Mouse (Mus musculus) heart, embryonic 10.5 days (tissue): Measurements from ENCODE around the gene Cdk7. TPM values are rescaled to one million over a fixed set of nuclear protein-coding genes. Genes with fewer than 3 reads are reported as not detected.
"Not testable (repeated sequence)": the region's sequence is repeated elsewhere in the genome, so short reads cannot be mapped to it uniquely, and the experiment has no call there.

Source experiments
- DNase-seq: peaks from one replicate; pipeline ENCODE4 v3.0.0-alpha.2; 2017; ENCODE audit warnings: low spot score
- H3K27ac ChIP-seq: fragments of 300-500 bp; sonication (generic); 2 replicates; pipeline ENCODE4 v1.5.1; 2016; ENCODE audit warnings: mild to moderate bottlenecking
- H3K27me3 ChIP-seq: fragments of 300-500 bp; sonication (generic); 2 replicates; pipeline ENCODE4 v1.6.1; 2016; ENCODE audit warnings: mild to moderate bottlenecking; ENCODE audit not compliant: poor library complexity, insufficient read depth, severe bottlenecking
- H3K36me3 ChIP-seq: fragments of 300-500 bp; sonication (generic); 2 replicates; pipeline ENCODE4 v1.6.1; 2016; ENCODE audit warnings: mild to moderate bottlenecking, moderate library complexity
- H3K4me1 ChIP-seq: fragments of 300-500 bp; sonication (generic); 2 replicates; pipeline ENCODE4 v1.6.1; 2016; ENCODE audit warnings: mild to moderate bottlenecking
- H3K4me3 ChIP-seq: fragments of 300-500 bp; sonication (generic); 2 replicates; pipeline ENCODE4 v1.5.1; 2016; ENCODE audit warnings: mild to moderate bottlenecking, moderate library complexity
- H3K9me3 ChIP-seq: fragments of 300-500 bp; sonication (generic); 2 replicates; pipeline ENCODE4 v1.6.1; 2016; ENCODE audit warnings: mild to moderate bottlenecking, moderate library complexity
- WGBS: fragments of 180-500 bp; shearing (Covaris S2); methylation state at CpG from one replicate; pipeline ENCODE4 v1.1.7; 2016; 5-methylcytosine and 5-hydroxymethylcytosine counted together
- polyA plus RNA-seq: library from polyadenylated mRNA; unstranded; fragments of >200 nt; fragmentation: Nextera tagmentation; extraction: Ambion mirVana; gene quantifications from 2 replicates; pipeline ENCODE4 v1.2.1, GENCODE M21; 2016

Gene Cdk7
- polyA plus RNA-seq, 1 experiment from 2014 or later, result 106 TPM

DNA sequence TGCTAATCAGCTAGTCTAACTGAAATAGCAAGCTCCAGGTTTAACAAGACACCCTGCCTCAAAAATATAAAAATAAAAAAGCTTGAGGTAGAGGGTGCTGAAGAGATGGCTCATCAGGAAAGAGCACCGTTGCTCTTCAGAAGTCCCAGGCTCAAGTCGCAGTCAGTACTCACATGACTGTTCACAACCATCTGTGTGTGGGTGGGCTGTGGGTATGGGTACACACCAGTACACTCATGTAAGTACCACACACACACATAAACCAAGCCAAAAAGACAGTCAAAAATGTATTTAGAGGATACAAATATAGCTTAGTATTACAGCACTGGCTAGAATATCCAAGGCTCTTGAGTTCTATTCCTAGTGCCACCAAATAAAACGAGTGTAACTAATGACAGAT is 15.4 kb upstream of the Cdk7 start:
- Histone ChIP-seq H3K9me3 (no peaks in the 10 kb centered on the region), H3K27me3 (no peaks in the 10 kb centered on the region), H3K36me3 (no peaks in the 10 kb centered on the region), H3K4me3 (no peak overlapping the region), H3K27ac (no peak overlapping the region), H3K4me1 (peaks cover 12% of the 10 kb centered on the region)
- DNase-seq, result no peak
- 82% methylated on average over 3 of the region's 3 CpGs for WGBS

DNA sequence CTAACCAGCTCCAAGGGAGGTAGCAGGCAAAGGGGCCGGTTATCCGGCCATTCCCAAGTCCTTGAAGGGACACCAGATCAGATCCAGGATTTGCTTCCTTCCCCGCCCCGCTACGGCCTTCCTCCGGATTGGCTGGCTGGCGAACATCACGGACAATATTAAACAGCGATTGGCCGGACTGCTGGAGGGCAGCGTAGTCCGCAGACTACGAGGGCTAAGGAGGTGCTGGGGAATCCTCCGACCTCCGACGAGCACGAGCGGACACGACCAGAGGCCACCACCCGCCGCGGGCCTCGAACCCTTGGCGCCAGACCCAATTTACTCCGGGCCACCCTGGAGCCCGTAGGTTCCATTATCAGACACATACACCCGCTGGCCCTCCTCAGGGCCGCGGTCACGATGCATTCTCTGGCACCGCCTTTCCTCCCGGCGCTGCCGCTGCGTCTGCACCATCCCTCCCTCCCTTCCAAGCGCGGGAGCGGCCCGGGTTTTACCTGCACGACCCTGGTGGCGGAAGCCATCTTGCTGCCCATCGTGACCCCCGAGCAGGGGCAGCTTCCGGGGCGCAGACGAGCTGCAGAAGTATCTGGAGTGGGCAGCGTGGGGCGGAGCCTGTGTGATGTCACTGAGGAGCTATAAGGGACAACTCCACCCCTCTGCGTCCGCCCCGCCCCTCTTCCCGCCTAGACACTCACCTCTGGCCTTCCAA is 13.5 kb upstream of the Cdk7 start, which contains the start of gene Mrps36:
Gene Mrps36, minus strand, starts transcription at position 624 of the 709 bp plus-strand sequence.
- Histone ChIP-seq H3K27ac (peak within 1 kb of the TSS; percentile 99), H3K9me3 (no peaks in the 10 kb centered on the region), H3K4me3 (peak within 1 kb of the TSS; percentile 82), H3K27me3 (no peaks in the 10 kb centered on the region), H3K4me1 (peaks cover 12% of the 10 kb centered on the region), H3K36me3 (peaks cover 12% of the 10 kb centered on the region; the same call in 1 of the 2 replicates)
- WGBS, result under 1% methylated on average over 52 of the region's 52 CpGs
- peak; percentile 98 for DNase-seq

DNA sequence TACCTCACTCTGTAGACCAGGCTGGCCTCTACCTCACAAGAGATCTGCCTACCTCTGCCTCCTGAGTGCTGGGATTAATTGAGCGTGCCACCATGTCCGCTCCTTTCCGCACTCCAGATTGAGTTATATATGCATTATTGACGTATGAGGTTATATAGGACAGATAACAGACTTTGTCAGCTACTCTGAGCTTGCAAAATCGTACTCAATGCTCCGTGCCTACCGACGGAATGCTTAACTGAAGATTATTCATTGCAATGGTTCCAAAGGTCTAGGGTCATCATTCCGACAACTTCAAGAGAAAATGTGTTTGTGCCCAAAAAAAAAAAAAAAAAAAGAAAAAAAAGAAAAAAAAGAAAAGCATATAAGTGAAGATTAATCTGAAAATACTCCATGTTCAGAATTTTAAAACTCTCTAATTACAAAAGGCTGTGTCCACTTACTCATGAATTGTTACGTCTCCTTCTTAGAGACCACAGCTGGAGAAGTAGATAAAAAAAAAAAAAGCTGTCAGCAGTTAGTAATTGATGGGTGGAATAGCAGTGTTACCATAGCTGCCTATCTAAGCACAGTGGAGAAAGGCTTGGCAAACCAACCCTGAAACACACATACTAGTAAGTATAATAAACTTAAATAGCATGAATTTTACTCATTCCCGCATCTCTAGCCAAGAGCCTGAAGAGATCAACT is 12.8 kb upstream of the Cdk7 start:
- H3K27me3 ChIP-seq, result no peaks in the 10 kb centered on the region
- peaks cover 12% of the 10 kb centered on the region for H3K4me1 ChIP-seq
- 59% methylated on average over 11 of the region's 11 CpGs for WGBS
- H3K27ac ChIP-seq, result peak overlapping the region; percentile 99
- peaks cover 17% of the 10 kb centered on the region; the same call in 1 of the 2 replicates for H3K36me3 ChIP-seq
- DNase-seq, result peak; percentile 61
- peak overlapping the region; percentile 82 for H3K4me3 ChIP-seq
- no peaks in the 10 kb centered on the region for H3K9me3 ChIP-seq

DNA sequence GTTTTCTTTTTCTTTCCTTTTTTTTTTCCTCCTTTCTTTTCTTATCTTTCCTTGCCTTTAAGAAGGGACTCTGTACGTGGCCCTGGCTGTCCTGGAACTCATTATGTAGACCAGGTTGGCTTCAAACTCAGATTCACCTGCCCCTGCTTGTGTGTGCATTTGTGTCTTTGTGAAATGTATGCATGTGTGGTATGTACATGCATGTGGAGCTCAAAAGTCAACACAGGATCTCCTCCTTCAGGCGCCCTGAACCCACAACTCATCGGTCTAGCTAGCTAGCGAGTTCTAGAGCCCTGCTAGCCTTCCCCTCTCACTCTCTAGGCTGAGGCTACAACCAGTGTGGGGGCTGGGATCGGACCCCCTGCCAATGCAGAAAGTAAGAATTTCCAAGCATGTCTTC is 12.1 kb upstream of the Cdk7 start:
- peak overlapping the region; percentile 82; the same call in 1 of the 2 replicates for H3K4me3 ChIP-seq
- H3K36me3 ChIP-seq, result peaks cover 24% of the 10 kb centered on the region; the same call in 1 of the 2 replicates
- H3K9me3 ChIP-seq, result no peaks in the 10 kb centered on the region
- no peak overlapping the region for H3K27ac ChIP-seq
- WGBS, result 81% methylated on average over 5 of the region's 5 CpGs
- H3K27me3 ChIP-seq, result no peaks in the 10 kb centered on the region
- DNase-seq, result peak; percentile 51
- H3K4me1 ChIP-seq, result peaks cover 12% of the 10 kb centered on the region

GRCm38 (mm10) chr13:100732756-100733155 is 2.0 kb upstream of the Cdk7 start:
- no peaks in the 10 kb centered on the region for H3K27me3 ChIP-seq
- no peak for DNase-seq
- 87% methylated on average over 2 of the region's 2 CpGs for WGBS
- peaks cover 17% of the 10 kb centered on the region for H3K4me1 ChIP-seq
- no peak overlapping the region for H3K27ac ChIP-seq
- no peaks in the 10 kb centered on the region for H3K9me3 ChIP-seq
- no peak overlapping the region for H3K4me3 ChIP-seq
- peaks cover 38% of the 10 kb centered on the region for H3K36me3 ChIP-seq

DNA sequence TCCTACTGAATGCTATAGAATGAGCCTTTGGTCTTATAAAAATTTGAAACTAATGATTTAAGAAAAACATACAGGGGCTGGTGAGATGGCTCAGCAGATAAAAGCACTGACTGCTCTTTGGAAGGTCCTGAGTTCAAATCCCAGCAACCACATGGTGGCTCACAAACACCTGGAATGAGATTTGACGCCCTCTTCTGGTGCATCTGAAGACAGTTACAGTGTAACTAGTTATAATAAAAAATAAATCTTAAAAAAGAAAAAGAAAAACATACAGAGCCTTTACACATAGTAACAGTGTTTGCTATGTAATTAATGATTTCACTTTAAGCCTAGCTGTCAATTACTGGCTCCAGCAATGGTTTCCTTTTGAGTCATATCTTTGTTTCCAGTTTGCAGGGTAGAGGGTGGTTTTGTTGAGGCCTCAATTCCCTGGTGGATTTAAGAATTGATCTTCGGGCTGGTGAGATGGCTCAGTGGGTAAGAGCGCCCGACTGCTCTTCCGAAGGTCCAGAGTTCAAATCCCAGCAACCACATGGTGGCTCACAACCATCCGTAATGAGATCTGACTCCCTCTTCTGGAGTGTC is 815 bp upstream of the Cdk7 start:
- WGBS, result 86% methylated on average over 6 of the region's 6 CpGs
- Histone ChIP-seq H3K4me3 (peak overlapping the region; percentile 82), H3K36me3 (peaks cover 30% of the 10 kb centered on the region), H3K27ac (peak overlapping the region; percentile 97), H3K4me1 (peaks cover 19% of the 10 kb centered on the region)
- H3K9me3 ChIP-seq, H3K27me3 ChIP-seq, DNase-seq: not testable (repeated sequence)

GRCm38 (mm10) chr13:100730153-100730860 is 432 bp downstream of the Cdk7 start:
- H3K36me3 ChIP-seq, result peaks cover 29% of the 10 kb centered on the region
- peak overlapping the region; percentile 97 for H3K27ac ChIP-seq
- no peaks in the 10 kb centered on the region for H3K27me3 ChIP-seq
- H3K4me3 ChIP-seq, result peak overlapping the region; percentile 82
- H3K4me1 ChIP-seq, result peaks cover 24% of the 10 kb centered on the region
- no peaks in the 10 kb centered on the region for H3K9me3 ChIP-seq
- 2% methylated on average over 30 of the region's 30 CpGs for WGBS
- no peak for DNase-seq

DNA sequence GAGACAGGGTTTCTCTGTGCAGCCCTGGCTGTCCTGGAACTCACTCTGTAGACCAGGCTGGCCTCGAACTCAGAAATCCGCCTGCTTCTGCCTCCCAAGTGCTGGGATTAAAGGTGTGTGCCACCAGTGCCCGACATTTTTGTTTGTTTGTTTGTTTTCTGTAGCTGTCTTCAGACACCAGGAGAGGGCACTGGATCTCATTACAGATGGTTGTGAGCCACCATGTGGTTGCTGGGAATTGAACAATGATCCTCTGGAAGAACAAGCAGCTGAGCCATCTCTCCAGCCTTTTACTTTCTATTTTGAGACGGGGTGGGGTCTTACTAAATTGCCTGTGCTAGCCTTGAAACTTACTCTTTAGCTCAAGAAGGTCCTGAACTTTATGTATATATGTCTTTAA is 2.2 kb downstream of the Cdk7 start:
- H3K9me3 ChIP-seq, DNase-seq, H3K27me3 ChIP-seq, H3K27ac ChIP-seq: not testable (repeated sequence)
- WGBS, result 90% methylated on average over 4 of the region's 4 CpGs
- H3K4me1 ChIP-seq, result peaks cover 28% of the 10 kb centered on the region
- peaks cover 35% of the 10 kb centered on the region for H3K36me3 ChIP-seq
- H3K4me3 ChIP-seq, result peak overlapping the region; percentile 82; the same call in 1 of the 2 replicates

- peaks cover 28% of the 10 kb centered on the region for H3K4me1 ChIP-seq
- 0 out of 2 replicates have a peak overlapping the region, but pooled peaks have one; percentile 18 for H3K4me3 ChIP-seq
- no peaks in the 10 kb centered on the region for H3K27me3 ChIP-seq
- peak; percentile 63 for DNase-seq
- no peak overlapping the region for H3K27ac ChIP-seq
- no peaks in the 10 kb centered on the region for H3K9me3 ChIP-seq
- H3K36me3 ChIP-seq, result peaks cover 35% of the 10 kb centered on the region
- 38% methylated on average over 5 of the region's 5 CpGs for WGBS
These were observed 2.7 kb downstream of the Cdk7 start for GRCm38 (mm10) chr13:100728086-100728485.

- peaks cover 28% of the 10 kb centered on the region for H3K4me1 ChIP-seq
- H3K36me3 ChIP-seq, result peaks cover 62% of the 10 kb centered on the region
- DNase-seq, result peak; percentile 71
- 54% methylated on average over 10 of the region's 10 CpGs for WGBS
- H3K27me3 ChIP-seq, result no peaks in the 10 kb centered on the region
- no peaks in the 10 kb centered on the region for H3K9me3 ChIP-seq
- no peak overlapping the region for H3K4me3 ChIP-seq
- H3K27ac ChIP-seq, result no peak overlapping the region
These were observed 5.5 kb downstream of the Cdk7 start for GRCm38 (mm10) chr13:100725194-100725593.

GRCm38 (mm10) chr13:100724051-100724754 is 6.5 kb downstream of the Cdk7 start:
- H3K4me3 ChIP-seq, result no peak overlapping the region
- H3K27me3 ChIP-seq, result no peaks in the 10 kb centered on the region
- 85% methylated on average over 7 of the region's 7 CpGs for WGBS
- H3K27ac ChIP-seq, result no peak overlapping the region
- H3K9me3 ChIP-seq, result no peaks in the 10 kb centered on the region
- H3K4me1 ChIP-seq, result peaks cover 24% of the 10 kb centered on the region
- peak; percentile 38 for DNase-seq
- peaks cover 70% of the 10 kb centered on the region for H3K36me3 ChIP-seq

DNA sequence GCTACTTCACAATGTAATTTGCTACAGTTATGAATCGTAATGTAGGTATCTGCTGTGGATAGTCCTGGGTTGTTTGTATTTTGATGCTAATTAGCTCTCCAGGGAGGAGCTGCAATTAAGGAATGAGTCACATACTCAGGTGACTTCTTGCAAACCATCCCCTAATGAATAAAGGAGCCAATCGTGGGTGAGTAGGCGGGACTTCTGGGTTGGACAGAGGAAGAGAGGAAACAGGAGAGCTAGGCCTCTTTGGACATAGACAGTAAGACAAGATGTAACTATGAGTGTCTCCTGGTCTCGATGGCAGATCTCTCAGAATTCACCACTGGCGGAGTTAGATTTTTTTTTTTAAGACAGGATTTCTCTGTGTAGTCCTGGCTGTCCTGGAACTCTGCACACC is 9.1 kb downstream of the Cdk7 start:
- DNase-seq, result peak; percentile 36
- Histone ChIP-seq H3K27me3 (no peaks in the 10 kb centered on the region), H3K4me3 (no peak overlapping the region), H3K27ac (no peak overlapping the region), H3K9me3 (no peaks in the 10 kb centered on the region), H3K36me3 (peaks cover 77% of the 10 kb centered on the region), H3K4me1 (peaks cover 9% of the 10 kb centered on the region; the same call in 1 of the 2 replicates)
- 91% methylated on average over 5 of the region's 5 CpGs for WGBS
